Mouse (Mus musculus): Measurements from ENCODE around the gene Magi2. TPM values are rescaled to one million over a fixed set of nuclear protein-coding genes. Genes with fewer than 3 reads are reported as not detected.
"Not testable (repeated sequence)": the region's sequence is repeated elsewhere in the genome, so short reads cannot be mapped to it uniquely, and the experiment has no call there.

Gene Magi2
- total RNA-seq, 1 experiment from 2014 or later, result 7.6 TPM

- no peak for DNase-seq
These were observed 1476.5 kb downstream of the Magi2 start for GRCm38 (mm10) chr5:20703304-20703700.

GRCm38 (mm10) chr5:20703971-20704575 is 1477.2 kb downstream of the Magi2 start:
- DNase-seq, result no peak

GRCm38 (mm10) chr5:20704886-20705285 is 1478.0 kb downstream of the Magi2 start:
- DNase-seq, result no peak

GRCm38 (mm10) chr5:20706322-20707282 is 1479.8 kb downstream of the Magi2 start:
- DNase-seq, result not testable (repeated sequence)

GRCm38 (mm10) chr5:20710845-20711244 is 1484.0 kb downstream of the Magi2 start:
- not testable (repeated sequence) for DNase-seq

GRCm38 (mm10) chr5:20714619-20715018 is 1487.8 kb downstream of the Magi2 start:
- DNase-seq, result not testable (repeated sequence)

- DNase-seq, result not testable (repeated sequence)
These were observed 1489.1 kb downstream of the Magi2 start for GRCm38 (mm10) chr5:20715980-20716379.

GRCm38 (mm10) chr5:20720201-20720900 is 1493.5 kb downstream of the Magi2 start:
- DNase-seq, result peak; percentile 22

- DNase-seq, result not testable (repeated sequence)
These were observed 1496.4 kb downstream of the Magi2 start for GRCm38 (mm10) chr5:20723226-20723625.

GRCm38 (mm10) chr5:20738795-20739194 is 1512.0 kb downstream of the Magi2 start:
- DNase-seq, result no peak

- DNase-seq, result no peak
These were observed 1514.4 kb downstream of the Magi2 start for GRCm38 (mm10) chr5:20741193-20741592.

- no peak for DNase-seq
These were observed 1515.1 kb downstream of the Magi2 start for GRCm38 (mm10) chr5:20741936-20742335.

GRCm38 (mm10) chr5:20748142-20748541 is 1521.3 kb downstream of the Magi2 start:
- DNase-seq, result no peak

GRCm38 (mm10) chr5:20748856-20749255 is 1522.0 kb downstream of the Magi2 start:
- no peak for DNase-seq

GRCm38 (mm10) chr5:20749535-20749934 is 1522.7 kb downstream of the Magi2 start:
- DNase-seq, result no peak

GRCm38 (mm10) chr5:20751000-20751399 is 1524.2 kb downstream of the Magi2 start:
- no peak for DNase-seq

- DNase-seq, result no peak
These were observed 1524.9 kb downstream of the Magi2 start for GRCm38 (mm10) chr5:20751696-20752095.

GRCm38 (mm10) chr5:20753096-20753495 is 1526.3 kb downstream of the Magi2 start:
- no peak for DNase-seq

- no peak for DNase-seq
These were observed 1527.1 kb downstream of the Magi2 start for GRCm38 (mm10) chr5:20753963-20754362.

Data from adrenal gland, postnatal 14 days (tissue).